Mouse (Mus musculus): ENCODE results near the gene Cnot10. TPM values are rescaled to one million over a fixed set of nuclear protein-coding genes. Genes with fewer than 3 reads are reported as not detected.

Cnot10 gene
- polyA plus RNA-seq (2014; fragmentation: Illumina TruSeq; extraction: RNeasy Lipid Tissue Mini Kit (QIAGEN cat#74804); ENCODE audit: low replicate concordance): 26.2 TPM

GRCm38 (mm10) chr9:114639839-114640646, at the start of gene Cnot10:
TSS of gene Cnot10 (minus strand) at chr9:114640184.

GRCm38 (mm10) chr9:114688252-114688952, 48.4 kb upstream of the Cnot10 start, which contains the start of gene Dync1li1:
TSS of gene Dync1li1 (plus strand) at chr9:114688790.

GRCm38 (mm10) chr9:114563761-114564606, 76.0 kb downstream of the Cnot10 start, which contains the start of gene Trim71:
TSS of gene Trim71 (minus strand) at chr9:114564369.

Other genes starting within 250 kb of the Cnot10 start
- 3.9 TPM for gene Crtap, start 249.5 kb downstream of the Cnot10 start, polyA plus RNA-seq (2014; fragmentation: Illumina TruSeq; extraction: RNeasy Lipid Tissue Mini Kit (QIAGEN cat#74804); ENCODE audit: low replicate concordance)
- gene Glb1, start 239.1 kb downstream of the Cnot10 start, polyA plus RNA-seq (2014; fragmentation: Illumina TruSeq; extraction: RNeasy Lipid Tissue Mini Kit (QIAGEN cat#74804); ENCODE audit: low replicate concordance): 4.1 TPM
- 0.33 TPM for gene Tmppe, start 239.1 kb downstream of the Cnot10 start, polyA plus RNA-seq (2014; fragmentation: Illumina TruSeq; extraction: RNeasy Lipid Tissue Mini Kit (QIAGEN cat#74804); ENCODE audit: low replicate concordance)
- gene Ccr4, start 135.3 kb downstream of the Cnot10 start, polyA plus RNA-seq (2014; fragmentation: Illumina TruSeq; extraction: RNeasy Lipid Tissue Mini Kit (QIAGEN cat#74804); ENCODE audit: low replicate concordance): 0.19 TPM
- not detected for gene C130032M10Rik, start 124.5 kb downstream of the Cnot10 start, polyA plus RNA-seq (2014; fragmentation: Illumina TruSeq; extraction: RNeasy Lipid Tissue Mini Kit (QIAGEN cat#74804); ENCODE audit: low replicate concordance)
- gene Trim71, start 75.8 kb downstream of the Cnot10 start, polyA plus RNA-seq (2014; fragmentation: Illumina TruSeq; extraction: RNeasy Lipid Tissue Mini Kit (QIAGEN cat#74804); ENCODE audit: low replicate concordance): not detected
- gene Dync1li1, start 48.6 kb upstream of the Cnot10 start, polyA plus RNA-seq (2014; fragmentation: Illumina TruSeq; extraction: RNeasy Lipid Tissue Mini Kit (QIAGEN cat#74804); ENCODE audit: low replicate concordance): 54.3 TPM
- 155 TPM for gene Cmtm6, start 90.9 kb upstream of the Cnot10 start, polyA plus RNA-seq (2014; fragmentation: Illumina TruSeq; extraction: RNeasy Lipid Tissue Mini Kit (QIAGEN cat#74804); ENCODE audit: low replicate concordance)
- gene Cmtm7, start 141.7 kb upstream of the Cnot10 start, polyA plus RNA-seq (2014; fragmentation: Illumina TruSeq; extraction: RNeasy Lipid Tissue Mini Kit (QIAGEN cat#74804); ENCODE audit: low replicate concordance): 0.71 TPM
- gene Cmtm8, start 204.0 kb upstream of the Cnot10 start, polyA plus RNA-seq (2014; fragmentation: Illumina TruSeq; extraction: RNeasy Lipid Tissue Mini Kit (QIAGEN cat#74804); ENCODE audit: low replicate concordance): 5.2 TPM